Mouse (Mus musculus) CD8-positive naive resting alpha-beta T cell, adult 2 months (primary cell): Measurements from ENCODE around the gene Thra.

Source experiments
- DNase-seq, 2 experiments: peaks; one replicate each; pipeline ENCODE4 v3.0.0; 2022; ENCODE audit warnings: low read depth in 2 of 2, low spot score in 2 of 2

Thra gene

GRCm38 (mm10) chr11:98764091-98764490 lies 23.7 kb downstream of the Thra start:
- no peak for DNase-seq

GRCm38 (mm10) chr11:98764746-98765145 lies 24.3 kb downstream of the Thra start:
- DNase-seq = no peak

GRCm38 (mm10) chr11:98765421-98766309 lies 25.2 kb downstream of the Thra start:
- DNase-seq = no peak

- DNase-seq = no peak
Measured at GRCm38 (mm10) chr11:98766346-98766745, 25.9 kb downstream of the Thra start.

GRCm38 (mm10) chr11:98766816-98767215 lies 26.4 kb downstream of the Thra start:
- no peak for DNase-seq

- DNase-seq = no peak
Measured at GRCm38 (mm10) chr11:98767276-98767675, 26.8 kb downstream of the Thra start.

- no peak for DNase-seq
Measured at GRCm38 (mm10) chr11:98767713-98768112, 27.3 kb downstream of the Thra start.

GRCm38 (mm10) chr11:98768127-98769006 lies 27.9 kb downstream of the Thra start:
- no peak for DNase-seq

GRCm38 (mm10) chr11:98769007-98769954 lies 28.8 kb downstream of the Thra start:
- no peak for DNase-seq

GRCm38 (mm10) chr11:98770096-98770975 lies 29.9 kb downstream of the Thra start:
- DNase-seq = no peak

GRCm38 (mm10) chr11:98771131-98771530 lies 30.7 kb downstream of the Thra start:
- no peak for DNase-seq

GRCm38 (mm10) chr11:98771844-98772525 lies 31.5 kb downstream of the Thra start:
- DNase-seq = no peak

- no peak for DNase-seq
Measured at GRCm38 (mm10) chr11:98772667-98773171, 32.3 kb downstream of the Thra start.

- peak; percentile 92 to 95 for DNase-seq
Measured at GRCm38 (mm10) chr11:98773635-98774295, 33.3 kb downstream of the Thra start.

GRCm38 (mm10) chr11:98774582-98775347 lies 34.3 kb downstream of the Thra start, which contains the start of gene Nr1d1:
Gene Nr1d1 (minus strand): TSS chr11:98775333.
- DNase-seq = peak in 1 of 2 experiments; percentile 29

GRCm38 (mm10) chr11:98775348-98776051 lies 35.1 kb downstream of the Thra start:
- DNase-seq = peak; percentile 67 to 73
